Mouse (Mus musculus): Measurements from ENCODE around the gene Tpm4. TPM values are rescaled to one million over a fixed set of nuclear protein-coding genes. Genes with fewer than 3 reads are reported as not detected.
"Not testable (repeated sequence)": the region's sequence is repeated elsewhere in the genome, so short reads cannot be mapped to it uniquely, and the experiment has no call there.

Tpm4 gene
- total RNA-seq (2021) = 10 to 100 TPM; 52.7 to 57.9 TPM
- long read RNA-seq, transcript Tpm4-201 (8 exons, 2,128 nt) = major isoform, 84 of 98 reads
- long read RNA-seq, partial matches to known transcripts = 8 of 98 reads
- long read RNA-seq, other reads (novel, unspliced or antisense) = 6 of 98 reads

DNA sequence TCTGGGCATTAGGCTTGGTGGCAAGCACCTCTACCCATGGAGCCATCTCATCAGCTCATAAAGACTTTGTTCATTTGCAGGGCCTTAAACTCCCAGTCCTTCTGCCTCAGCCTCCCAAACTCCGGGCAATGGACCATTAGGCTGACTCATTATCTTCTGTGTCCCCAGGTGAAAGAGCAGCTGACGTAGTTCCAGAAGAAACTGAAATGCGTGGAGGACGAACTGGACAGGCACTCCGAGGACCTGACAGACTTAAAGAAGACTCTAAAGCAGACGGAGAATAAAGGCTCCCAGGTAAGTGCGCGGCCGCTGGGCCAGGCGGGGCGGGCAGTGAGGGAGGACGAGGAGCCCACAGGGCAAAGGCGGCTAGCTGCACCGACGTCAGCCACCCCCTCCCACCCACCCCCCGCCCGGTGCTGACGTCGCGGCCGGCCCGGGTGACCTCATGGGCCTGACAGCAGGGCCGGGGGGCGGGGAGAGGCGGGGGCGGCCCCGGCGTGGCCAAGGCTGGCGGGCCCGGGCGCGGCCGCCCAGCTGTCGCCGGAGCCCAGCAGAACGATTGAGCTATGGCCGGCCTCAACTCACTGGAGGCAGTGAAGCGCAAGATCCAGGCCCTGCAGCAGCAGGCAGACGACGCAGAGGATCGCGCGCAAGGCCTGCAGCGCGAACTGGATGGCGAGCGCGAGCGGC, at the start of gene Tpm4:
TSS of gene Tpm4 (plus strand) at position 220 of the 690 bp plus-strand sequence.
- peak in 1 of 2 experiments; percentile 25 for DNase-seq (ENCODE audit: low spot score in 2 of 2)

DNA sequence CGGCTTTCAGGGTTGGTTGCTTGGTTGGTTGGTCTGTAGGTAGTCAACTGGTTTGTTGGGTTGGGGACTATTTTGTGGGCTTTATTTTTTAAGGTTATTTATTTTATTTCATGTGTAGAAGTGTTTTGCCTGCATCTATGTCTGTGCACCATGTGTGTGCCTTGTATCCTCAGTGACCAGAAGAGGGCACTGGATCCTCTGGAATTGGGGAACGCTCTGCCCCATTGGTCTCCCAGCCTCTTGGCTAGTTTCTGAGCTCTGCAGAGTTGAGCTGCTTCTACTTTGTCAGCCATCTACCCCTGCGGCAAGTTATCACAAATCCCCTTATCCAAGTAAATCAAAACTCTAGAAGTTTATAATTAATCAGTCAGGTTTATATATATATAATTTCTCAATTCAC, 47.2 kb upstream of the Tpm4 start:
- not testable (repeated sequence) for DNase-seq (ENCODE audit: low spot score in 2 of 2)

DNA sequence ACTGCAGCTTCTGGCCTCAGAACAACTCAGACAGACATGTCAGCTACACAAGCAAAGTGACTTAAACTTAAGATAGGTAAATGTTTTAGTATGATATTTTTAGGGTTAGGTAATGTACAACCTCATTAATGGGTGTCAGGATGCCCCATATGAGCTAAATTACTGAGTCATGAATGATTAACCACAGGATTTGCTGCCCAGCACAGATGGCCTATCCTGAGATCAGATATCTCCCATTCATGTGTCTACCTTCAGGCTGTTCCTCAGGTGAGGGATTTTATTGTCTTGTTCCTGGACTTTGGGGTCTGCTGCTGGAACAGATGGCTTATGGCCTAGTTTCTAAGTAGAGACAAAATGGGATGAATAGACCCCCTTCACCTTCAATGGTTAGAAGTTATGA, 38.1 kb upstream of the Tpm4 start:
- not testable (repeated sequence) for DNase-seq (ENCODE audit: low spot score in 2 of 2)

DNA sequence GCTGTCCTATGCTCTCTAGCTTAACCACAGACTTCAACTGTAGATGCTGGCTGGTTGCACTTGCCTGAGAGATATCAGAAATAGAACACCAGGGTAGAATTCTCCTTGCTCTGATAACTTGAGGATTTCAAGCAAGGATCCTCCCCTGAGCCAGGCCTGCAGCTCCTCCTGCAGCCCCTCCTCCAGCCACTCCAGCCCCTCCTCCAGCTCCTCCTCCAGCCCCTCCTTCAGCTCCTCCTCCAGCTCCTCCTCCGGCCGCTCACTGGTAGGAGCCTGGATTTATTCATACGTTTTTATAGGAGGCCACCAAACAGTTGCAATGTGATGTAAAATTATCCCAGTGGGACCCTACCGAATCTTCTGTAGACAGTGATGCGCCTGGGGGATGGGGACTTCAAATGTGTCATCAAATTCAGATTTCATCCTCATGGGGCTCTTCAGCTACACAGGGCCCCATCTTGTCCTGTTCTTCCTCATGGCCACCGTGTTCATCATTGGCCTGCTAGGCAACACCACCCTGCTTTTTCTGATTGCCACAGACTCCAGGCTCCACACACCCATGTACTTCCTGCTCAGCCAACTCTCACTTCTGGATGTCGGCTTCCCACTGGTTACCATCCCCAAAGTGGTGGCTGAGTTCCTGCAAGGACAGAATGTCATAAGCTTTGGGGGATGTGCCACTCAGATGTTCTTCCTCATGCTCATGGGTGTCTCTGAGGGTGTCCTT, 35.2 kb upstream of the Tpm4 start:
- DNase-seq (ENCODE audit: low spot score in 2 of 2) = peak; percentile 12 to 30

DNA sequence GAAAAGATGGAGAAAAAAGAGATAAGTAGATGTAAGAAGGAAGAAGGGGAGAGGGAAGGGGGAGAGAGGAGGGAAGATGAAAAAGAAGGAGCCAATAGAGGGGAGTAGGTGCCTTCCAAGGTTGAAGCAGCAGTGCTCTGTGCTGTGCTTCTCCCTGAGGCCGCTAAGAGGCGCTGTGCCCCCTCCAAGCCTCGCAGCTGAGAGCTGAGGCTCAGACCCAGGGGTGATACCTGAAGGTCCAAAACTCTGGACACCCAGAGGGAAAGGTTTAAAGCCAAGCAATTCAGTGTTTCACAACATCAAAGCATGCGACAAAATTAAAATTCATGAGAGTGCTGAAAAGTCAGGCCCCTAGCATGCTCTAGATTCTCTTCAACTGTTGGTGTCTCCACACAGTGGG, 29.6 kb upstream of the Tpm4 start:
- DNase-seq (ENCODE audit: low spot score in 2 of 2) = no peak

DNA sequence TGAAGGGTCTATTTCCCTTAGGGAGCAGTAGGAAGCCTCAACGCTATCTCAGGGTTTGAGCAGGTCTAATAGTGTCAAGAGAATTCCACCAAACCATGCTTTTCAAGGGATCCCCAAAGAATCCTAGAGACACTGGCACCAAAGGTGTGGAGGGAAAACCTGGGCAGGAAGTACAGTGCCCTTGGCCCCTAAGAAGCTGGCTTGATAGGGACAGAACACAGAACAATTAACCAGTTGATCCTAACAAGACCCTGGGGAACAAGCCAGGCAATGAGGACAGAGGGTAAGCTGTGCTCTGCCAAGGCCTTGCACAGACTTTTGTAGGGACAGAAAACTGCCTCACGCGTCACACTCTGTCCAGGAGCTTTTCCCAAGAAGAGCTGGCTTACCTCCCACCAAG, 28.0 kb upstream of the Tpm4 start, which contains the start of gene Olfr374:
TSS of gene Olfr374 (plus strand) at position 301 of the 400 bp plus-strand sequence.
- DNase-seq (ENCODE audit: low spot score in 2 of 2) = no peak

DNA sequence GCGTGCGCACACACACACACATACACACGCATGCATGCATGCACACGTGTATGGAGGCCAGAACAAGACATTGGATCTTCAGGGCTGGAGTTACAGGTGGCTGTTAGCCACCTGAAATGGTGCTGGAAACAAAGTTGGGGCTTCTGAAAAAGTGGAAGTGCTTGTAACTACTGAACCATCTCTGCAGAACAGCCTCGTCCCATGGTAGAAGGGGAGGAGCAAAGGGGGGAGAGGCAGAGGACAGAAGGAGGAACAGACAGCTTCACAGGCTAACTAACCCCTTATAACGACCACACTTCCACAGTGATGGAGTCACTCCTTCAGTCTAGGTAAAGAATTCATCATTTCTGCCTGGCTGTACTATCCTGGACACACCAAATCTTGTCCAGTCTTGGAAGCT, 23.9 kb upstream of the Tpm4 start:
- no peak for DNase-seq (ENCODE audit: low spot score in 2 of 2)

DNA sequence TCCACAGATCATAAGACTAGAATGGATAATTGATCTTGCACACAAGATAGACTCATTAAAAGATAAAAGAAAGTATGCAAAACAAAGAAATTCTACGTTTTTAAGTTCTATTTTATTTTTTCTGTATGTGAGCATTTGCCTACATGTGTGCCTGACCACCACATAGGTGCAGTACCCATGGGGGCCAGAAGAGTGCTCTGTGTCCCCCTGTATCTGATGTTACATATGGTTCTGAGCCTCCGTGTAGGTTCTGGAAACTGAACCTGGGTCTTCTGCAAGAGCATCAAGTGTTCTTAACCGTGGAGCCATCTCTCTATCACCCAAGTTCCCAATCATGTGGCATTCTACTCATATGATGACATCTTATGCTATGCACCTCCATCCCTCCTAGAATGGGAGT, 22.3 kb upstream of the Tpm4 start:
- DNase-seq (ENCODE audit: low spot score in 2 of 2) = no peak

DNA sequence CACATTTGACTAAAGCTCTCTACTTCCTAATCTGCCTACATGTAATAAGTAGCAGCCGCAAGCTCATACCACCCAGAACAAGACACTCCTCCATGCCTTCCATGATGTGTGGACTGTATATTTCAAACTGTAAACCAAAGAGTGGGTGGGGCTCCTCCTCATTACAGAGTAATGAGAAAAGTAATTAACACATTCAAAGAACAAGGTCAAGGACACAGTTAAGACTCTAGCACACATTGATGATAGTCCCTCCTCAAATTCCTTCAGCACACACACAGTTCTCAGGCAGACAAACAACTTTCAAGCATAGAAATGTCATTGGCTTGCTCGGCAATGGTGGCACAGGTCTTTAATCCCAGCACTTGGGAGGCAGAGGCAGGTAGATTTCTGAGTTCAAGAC, 19.6 kb upstream of the Tpm4 start:
- no peak for DNase-seq (ENCODE audit: low spot score in 2 of 2)

DNA sequence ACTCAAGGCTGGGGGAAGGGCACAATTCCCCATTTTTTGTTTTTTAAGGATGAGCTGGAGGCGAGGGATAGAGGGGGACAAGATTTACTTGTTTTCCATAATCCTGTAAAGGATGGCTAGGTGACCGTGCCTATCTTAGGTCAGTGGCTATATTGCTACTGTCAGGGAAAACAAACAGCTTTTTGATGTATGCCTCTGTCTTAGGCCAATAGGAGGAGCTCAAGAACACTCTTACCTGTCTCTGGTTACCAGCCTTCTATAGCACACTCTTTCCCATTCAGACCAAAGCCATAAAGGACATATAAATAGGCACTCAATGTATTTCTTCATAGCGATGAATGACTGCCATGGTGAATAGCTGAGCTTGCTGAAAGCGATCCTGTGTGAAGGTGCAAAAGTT, 16.2 kb upstream of the Tpm4 start:
- no peak for DNase-seq (ENCODE audit: low spot score in 2 of 2)

DNA sequence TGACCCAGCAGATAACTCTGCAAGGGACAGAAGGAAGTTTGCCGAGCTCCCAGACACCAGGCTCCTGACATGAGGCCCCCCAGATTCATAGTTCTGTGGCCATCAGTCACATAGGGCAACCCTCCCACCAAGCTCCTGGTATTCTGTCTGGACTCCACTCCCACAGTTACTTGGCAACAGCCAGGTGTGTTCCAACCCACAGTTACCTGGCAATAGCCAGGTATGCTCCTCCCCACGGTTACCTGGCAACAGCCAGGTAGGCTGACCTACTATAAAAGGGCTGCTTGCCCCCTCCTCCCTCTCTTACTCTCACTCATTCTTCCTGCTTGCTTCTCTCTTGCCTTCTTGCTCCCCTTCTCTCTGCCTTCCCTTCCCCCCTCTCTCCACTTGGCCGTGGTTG, 13.3 kb upstream of the Tpm4 start:
- not testable (repeated sequence) for DNase-seq (ENCODE audit: low spot score in 2 of 2)

DNA sequence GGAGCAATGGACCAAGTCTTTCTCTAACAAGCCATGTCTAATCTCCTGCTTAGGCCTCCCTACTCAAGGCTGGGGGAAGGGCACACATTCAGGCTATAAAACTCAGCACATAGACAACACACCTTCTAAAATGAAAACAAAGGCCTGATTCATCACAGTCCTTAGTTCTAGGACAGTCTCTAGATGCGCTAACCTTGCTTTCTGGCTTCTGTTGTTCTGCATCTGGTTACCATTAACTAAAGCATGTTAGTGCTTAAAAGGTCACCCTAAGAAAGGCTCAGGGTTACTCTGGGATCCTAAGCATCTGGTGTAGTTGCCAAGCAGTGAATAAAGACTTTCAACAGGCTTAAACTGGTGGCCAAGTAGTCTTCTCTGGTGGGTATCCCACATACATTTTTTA, 12.8 kb upstream of the Tpm4 start:
- DNase-seq (ENCODE audit: low spot score in 2 of 2) = no peak

DNA sequence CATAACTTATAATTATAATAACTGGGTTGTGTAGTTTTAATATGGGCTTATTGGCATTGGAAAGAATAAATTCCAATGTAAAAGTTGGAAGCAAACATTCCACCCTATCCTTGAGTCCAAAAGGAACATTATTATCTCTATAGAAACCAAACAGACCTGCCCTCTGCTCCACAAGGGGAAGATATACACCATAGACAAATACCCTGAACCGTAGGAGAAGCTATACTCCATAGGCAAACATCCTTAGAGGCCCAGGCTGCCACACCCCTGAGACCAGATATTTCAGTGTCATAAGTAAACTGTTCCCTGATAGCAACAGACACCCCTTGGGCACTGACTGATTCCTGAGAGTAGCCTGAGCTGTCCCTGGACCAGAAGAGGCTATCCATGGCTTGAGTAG, 6.9 kb upstream of the Tpm4 start:
- DNase-seq (ENCODE audit: low spot score in 2 of 2) = no peak

DNA sequence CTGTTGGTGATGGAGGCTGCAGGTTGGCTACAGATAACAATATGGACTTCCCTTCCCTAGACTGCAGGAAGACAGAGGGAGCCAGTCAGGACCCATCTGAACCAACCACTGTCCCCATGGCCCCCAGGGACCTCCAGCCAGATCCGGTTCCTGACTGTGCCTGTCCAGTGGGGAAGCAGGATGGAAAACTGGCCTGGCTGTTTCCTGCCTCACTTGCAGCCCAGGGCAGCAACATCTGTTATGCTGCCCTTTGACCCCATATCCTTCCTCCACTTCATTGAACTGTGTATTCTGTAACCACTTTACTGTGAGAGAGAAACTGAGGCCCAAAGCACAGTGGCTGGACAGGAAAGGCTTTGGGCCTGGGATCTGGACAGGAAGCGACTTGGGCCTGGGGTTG, 3.5 kb upstream of the Tpm4 start:
- no peak for DNase-seq (ENCODE audit: low spot score in 2 of 2)

DNA sequence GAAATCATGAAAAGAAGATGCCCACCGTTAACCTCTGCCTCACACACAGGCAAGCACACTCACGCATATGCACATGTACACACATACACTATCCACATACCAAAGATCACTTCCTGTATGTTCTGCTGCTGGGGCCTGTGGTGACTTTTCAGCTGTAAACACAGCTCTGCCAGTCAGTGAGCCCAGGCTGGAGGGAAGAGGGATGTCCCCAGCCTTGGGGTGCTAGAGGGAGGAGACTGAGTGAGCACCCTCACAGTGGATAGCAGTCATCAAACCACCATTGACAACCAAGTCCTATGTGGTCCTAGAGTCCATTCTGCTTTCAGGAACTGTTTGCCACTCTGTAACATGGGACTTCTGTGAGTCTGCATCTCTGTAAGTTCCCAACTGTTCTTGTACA, 2.9 kb upstream of the Tpm4 start:
- DNase-seq (ENCODE audit: low spot score in 2 of 2) = no peak

DNA sequence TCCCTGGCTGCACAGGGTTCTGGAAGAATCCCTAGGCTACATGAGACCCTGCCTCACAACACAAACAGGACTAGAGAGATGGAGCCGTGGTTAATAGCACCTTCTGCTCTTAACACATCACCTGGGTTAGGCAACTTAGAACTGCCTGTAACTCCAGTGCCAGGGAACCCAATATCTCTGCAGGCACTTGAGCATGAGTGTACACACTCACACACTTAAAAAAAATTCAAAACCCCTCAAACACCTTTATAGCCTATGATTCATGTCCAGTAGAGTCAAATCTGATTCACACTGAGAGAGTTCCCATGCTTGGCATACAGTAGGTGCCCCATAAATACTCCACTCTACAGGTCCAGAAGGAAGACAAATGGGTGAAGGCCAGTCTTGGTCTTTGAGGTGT, 2.4 kb upstream of the Tpm4 start:
- DNase-seq (ENCODE audit: low spot score in 2 of 2) = no peak

DNA sequence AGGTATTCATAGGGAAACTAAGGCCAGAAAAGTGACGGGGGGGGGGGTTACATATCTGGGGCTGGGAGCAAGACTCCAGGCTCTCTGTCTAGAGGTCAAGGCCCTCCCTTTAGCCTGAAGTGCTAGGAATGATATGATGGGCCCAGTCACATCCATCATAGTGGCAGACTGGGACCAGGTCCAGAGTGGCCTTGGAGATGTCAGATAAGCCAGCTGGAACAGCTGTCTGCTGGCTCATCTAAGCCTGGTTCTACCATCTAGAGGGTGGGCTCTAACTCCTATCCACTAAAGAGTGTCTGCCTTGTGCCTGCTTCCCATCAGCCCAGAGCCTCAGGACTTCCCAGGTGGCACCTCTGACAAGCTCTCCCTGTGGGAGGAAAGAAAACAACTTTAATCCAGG, 1.9 kb upstream of the Tpm4 start:
- DNase-seq (ENCODE audit: low spot score in 2 of 2) = no peak

DNA sequence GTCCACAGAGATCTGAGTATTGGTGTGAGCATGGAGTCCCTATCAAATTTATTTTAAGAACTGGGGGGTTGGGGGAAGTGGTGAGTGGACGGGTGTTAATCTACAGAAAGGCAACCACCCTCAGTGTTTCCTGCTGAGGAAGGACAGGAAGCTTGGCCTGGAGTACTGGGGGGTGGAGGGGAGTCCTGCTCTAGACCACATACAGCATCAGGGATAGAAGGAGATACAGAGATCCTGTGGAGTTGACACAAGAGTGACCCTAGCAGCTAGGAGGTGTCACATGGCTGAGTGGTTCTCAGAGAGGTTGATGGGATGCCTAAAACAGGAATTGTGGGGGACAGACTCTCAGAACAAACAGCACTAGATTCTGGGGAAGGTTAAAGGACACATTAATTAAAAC, 1.3 kb upstream of the Tpm4 start:
- no peak for DNase-seq (ENCODE audit: low spot score in 2 of 2)

DNA sequence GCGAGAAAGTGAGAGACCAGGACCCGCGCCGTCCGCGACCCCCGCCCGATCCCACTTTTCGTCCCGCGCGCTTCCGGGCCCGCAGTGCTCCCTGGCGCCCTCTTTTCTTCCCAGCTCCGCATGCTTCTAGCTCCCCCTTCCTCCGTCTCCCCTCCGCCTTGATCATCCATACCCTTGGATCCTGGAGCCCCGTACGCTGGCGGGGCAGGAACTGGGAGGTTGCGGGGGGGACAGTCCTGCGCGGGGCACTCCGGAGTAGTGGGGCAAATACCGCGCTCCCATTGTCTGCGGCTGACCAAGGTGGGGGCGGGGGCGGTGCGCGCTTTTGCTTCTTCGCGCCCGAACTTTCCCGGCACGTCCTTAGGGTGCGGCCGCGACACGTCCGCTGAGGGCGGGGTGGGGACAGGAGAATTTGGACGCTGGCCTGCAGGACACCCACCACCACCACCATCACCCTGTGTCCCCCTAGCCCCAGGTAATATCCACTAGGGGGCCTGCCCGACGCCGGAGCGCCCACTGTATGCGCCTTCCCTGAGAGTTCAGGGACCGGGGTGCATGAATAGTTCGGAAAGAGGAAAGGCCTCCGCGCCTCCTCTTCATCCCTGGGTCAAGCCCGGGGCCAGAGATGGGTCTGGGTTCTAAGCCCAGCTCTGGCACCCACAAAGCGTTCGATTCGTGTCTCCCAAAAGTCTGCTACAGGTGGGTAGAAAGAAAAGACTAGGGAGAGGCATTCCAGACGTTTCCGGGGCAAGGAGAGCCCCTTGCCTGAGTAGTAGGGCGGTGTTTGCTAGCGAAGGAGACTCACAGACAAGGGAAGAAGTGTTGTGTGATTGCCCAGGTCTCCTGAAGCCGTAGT, 899 bp downstream of the Tpm4 start:
- DNase-seq (ENCODE audit: low spot score in 2 of 2) = peak; percentile 41 to 55

DNA sequence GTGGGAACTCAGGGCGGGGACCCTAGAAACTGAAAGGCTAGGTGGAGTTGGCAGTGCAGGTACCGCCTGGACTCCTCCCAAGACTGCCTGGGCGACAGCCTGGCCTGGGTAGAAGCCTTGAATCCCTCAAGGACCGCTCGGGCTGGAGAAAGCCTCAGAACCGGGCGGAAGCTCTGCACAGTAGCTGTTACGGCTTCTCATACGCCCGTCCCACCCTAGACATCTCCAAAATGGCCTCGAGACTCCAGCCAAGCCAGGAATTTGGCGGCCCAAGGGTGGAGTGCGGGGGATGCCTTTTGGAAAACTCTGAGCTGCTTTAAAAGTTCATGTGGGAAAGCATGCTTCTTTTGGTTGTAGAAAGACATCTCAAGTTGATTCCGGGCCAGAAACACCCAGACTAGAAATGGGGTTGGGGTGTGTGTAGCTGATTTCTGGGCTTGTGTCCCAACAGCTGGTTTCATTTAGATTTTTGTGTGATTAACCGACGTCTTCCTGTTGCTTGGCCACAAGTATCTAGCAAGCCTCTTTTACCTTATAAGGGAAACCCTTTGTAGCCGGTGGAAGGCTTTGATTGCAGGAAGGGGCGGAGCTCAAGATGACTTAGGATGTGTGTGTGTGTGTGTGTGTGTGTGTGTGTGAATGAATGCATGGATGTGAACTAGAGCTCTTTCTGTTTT, 1.7 kb downstream of the Tpm4 start:
- peak; percentile 26 to 32 for DNase-seq (ENCODE audit: low spot score in 2 of 2)

DNA sequence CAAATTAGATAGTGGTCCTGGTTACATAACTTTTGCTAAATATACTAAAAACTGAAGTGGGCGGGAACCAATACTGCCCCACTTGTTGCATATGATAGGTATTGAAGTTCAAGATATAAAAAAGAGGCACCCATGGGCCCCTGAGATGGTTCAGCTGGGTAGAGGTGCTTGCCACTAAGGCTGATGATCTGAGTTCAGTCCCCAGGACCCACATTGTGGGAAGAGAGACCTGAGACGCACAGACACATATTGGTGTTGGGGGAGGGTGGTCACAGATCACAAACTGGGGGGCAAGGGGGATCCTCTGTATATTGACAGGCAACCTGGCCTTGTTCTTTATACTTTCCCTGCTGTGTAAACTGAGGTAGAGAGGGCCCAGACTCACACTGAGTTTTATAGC, 2.7 kb downstream of the Tpm4 start:
- DNase-seq (ENCODE audit: low spot score in 2 of 2) = no peak

Measured in layer of hippocampus, postnatal 10 days (tissue).